Mouse (Mus musculus) thymus, adult 2 months (tissue): ENCODE measurements around the gene Peli2.

Experiments used
- CTCF ChIP-seq: fragments of 200-500 bp; IDR thresholded peaks from 2 replicates; pipeline ENCODE4 v1.5.1; 2012; ENCODE audit warnings: mild to moderate bottlenecking, control low read depth, low read length, moderate library complexity, borderline replicate concordance; ENCODE audit not compliant: control insufficient read depth, poor library complexity, insufficient read depth; ENCODE audit errors: extremely low read depth
- POLR2A ChIP-seq: fragments of 200-500 bp; IDR thresholded peaks from 2 replicates; pipeline ENCODE4 v1.6.1; 2012; ENCODE audit warnings: mild to moderate bottlenecking, low read length, control low read depth, moderate library complexity; ENCODE audit not compliant: control insufficient read depth, poor library complexity, insufficient read depth; ENCODE audit errors: extremely low read depth

- TF ChIP-seq CTCF (no peak), POLR2A (no peak)
These were observed 1.2 kb downstream of the Peli2 start for GRCm38 (mm10) chr14:48121529-48122517.
